Comparison of ENCODE assay signal across 16 mouse cellular contexts in genomic region chr14:123171865-123172264, GRCm38 (mm10).
"Had no signal": no experiment of that assay in that cellular context is flagged by ENCODE, and none has a peak within 500 bp of the region (broad histone marks: within the 10 kb centered on the region; RNA-seq: fewer than 3 reads in every experiment).

No protein-coding gene starts in this region.

- H3K4me2 ChIP-seq: neural tube, embryonic 13.5 days; neural tube, embryonic 15.5 days; stomach, embryonic 15.5 days had no signal

- H3K4me3 ChIP-seq: neural tube, embryonic 13.5 days; neural tube, embryonic 15.5 days; stomach, embryonic 15.5 days had no signal

- H3K27ac ChIP-seq: neural tube, embryonic 13.5 days; neural tube, embryonic 15.5 days; stomach, embryonic 15.5 days; stomach, postnatal 0 days had no signal

- H3K4me1 ChIP-seq: neural tube, embryonic 13.5 days; neural tube, embryonic 15.5 days; stomach, embryonic 15.5 days had no signal

- H3K36me3 ChIP-seq: neural tube, embryonic 13.5 days; neural tube, embryonic 15.5 days; stomach, embryonic 15.5 days had no signal

- H3K27me3 ChIP-seq: neural tube, embryonic 13.5 days; neural tube, embryonic 15.5 days; stomach, embryonic 15.5 days had no signal

- DNase-seq: retina, postnatal 1 day; right cerebral cortex, adult 18-20 months; right cerebral cortex, postnatal 14 days; right cerebral cortex, postnatal 25 days; right cerebral cortex, postnatal 4 days; spleen, adult 18-20 months; thymus, adult 18-20 months; thymus, adult 2 months; thymus, postnatal 14 days; thymus, postnatal 25 days; thymus, postnatal 36 days; thymus, postnatal 4 days had no signal
